21 mouse cellular contexts compared by ENCODE assay signal in genomic region chr3:105123776-105124175, GRCm38 (mm10). TPM values are rescaled to one million over a fixed set of nuclear protein-coding genes. Genes with fewer than 3 reads are reported as not detected.
A peak's percentile ranks its signal among the peaks of the same experiment; 100 is the strongest.
DNase-seq lines count a peak whose midpoint lies in the region; ATAC-seq lines count a peak whose summit lies in the region.
"Had no signal": no experiment of that assay in that cellular context is flagged by ENCODE, and none has a peak within 500 bp of the region (broad histone marks: within the 10 kb centered on the region; RNA-seq: fewer than 3 reads in every experiment).

No protein-coding gene starts in this region.

- H3K27ac ChIP-seq in kidney, embryonic 14.5 days (ENCODE audit: low read depth, low read length): no peak overlapping the region
- H3K27ac ChIP-seq: embryonic facial prominence, embryonic 12.5 days; forebrain, embryonic 12.5 days; heart, adult 2 months; hindbrain, embryonic 10.5 days; hindbrain, embryonic 14.5 days; intestine, embryonic 15.5 days had no signal

- no peak overlapping the region for H3K4me3 ChIP-seq in kidney, embryonic 14.5 days (ENCODE audit: low read length)
- H3K4me3 ChIP-seq: embryonic facial prominence, embryonic 12.5 days; forebrain, embryonic 12.5 days; heart, adult 2 months; hindbrain, embryonic 10.5 days; intestine, embryonic 15.5 days had no signal

- no peaks in the 10 kb centered on the region for H3K27me3 ChIP-seq in kidney, embryonic 14.5 days (ENCODE audit: control insufficient read depth, insufficient read depth, low read length)
- H3K27me3 ChIP-seq: embryonic facial prominence, embryonic 12.5 days; forebrain, embryonic 12.5 days; intestine, embryonic 15.5 days had no signal

- H3K4me1 ChIP-seq in kidney, embryonic 14.5 days (ENCODE audit: control insufficient read depth, insufficient read depth, low read length): 0 out of 2 replicates have a peak, but pooled peaks cover 3% of the 10 kb centered on the region

- H3K9ac ChIP-seq in kidney, embryonic 14.5 days (ENCODE audit: low read depth, low read length): no peak overlapping the region
- H3K9ac ChIP-seq: embryonic facial prominence, embryonic 12.5 days; forebrain, embryonic 12.5 days; hindbrain, embryonic 14.5 days; intestine, embryonic 15.5 days had no signal

- no peaks in the 10 kb centered on the region for H3K9me3 ChIP-seq in kidney, embryonic 14.5 days (ENCODE audit: control insufficient read depth, low read length)
- H3K9me3 ChIP-seq: embryonic facial prominence, embryonic 12.5 days; forebrain, embryonic 12.5 days; hindbrain, embryonic 10.5 days; intestine, embryonic 15.5 days had no signal

- 84% methylated on average over 3 of the region's 3 CpGs for WGBS in kidney, embryonic 14.5 days

- ATAC-seq in frontal cortex, adult (ENCODE audit: low TSS enrichment): no peak
- ATAC-seq in kidney, embryonic 14.5 days (ENCODE audit: low FRiP score, low TSS enrichment): no peak
- ATAC-seq: forebrain, embryonic 16.5 days; intestine, embryonic 15.5 days had no signal

- peak; percentile 66 for DNase-seq in cerebellum, adult 11-12 months
- peak; percentile 43 for DNase-seq in cerebellum, adult 8-10 months
- peak; percentile 49 to 76 for DNase-seq in cerebellum, postnatal 14 days
- no peak for DNase-seq in urinary bladder, adult 2 months (ENCODE audit: low spot score)
- DNase-seq: adrenal gland, adult 2 months; adrenal gland, postnatal 25 days; embryo, embryonic 11 days; gastrocnemius, postnatal 14 days; heart, adult 2 months; kidney, adult 18-20 months had no signal

- no peaks in the 10 kb centered on the region for H3K36me3 ChIP-seq in kidney, embryonic 14.5 days (ENCODE audit: control insufficient read depth, insufficient read depth, low read length)
- H3K36me3 ChIP-seq: embryonic facial prominence, embryonic 12.5 days; forebrain, embryonic 12.5 days; hindbrain, embryonic 10.5 days; intestine, embryonic 15.5 days had no signal

- H3K4me2 ChIP-seq in kidney, embryonic 14.5 days (replicated peaks; ENCODE audit: low read depth, low read length): no peak overlapping the region
- H3K4me2 ChIP-seq: embryonic facial prominence, embryonic 12.5 days; forebrain, embryonic 12.5 days; heart, embryonic 11.5 days; hindbrain, embryonic 14.5 days; intestine, embryonic 15.5 days had no signal

RNA-seq across cellular contexts. Expression of gene 4930564D02Rik, which starts 57.1 kb away (rescaled TPM):
- not detected in 2 replicates for polyA plus RNA-seq in urinary bladder, adult 2 months (2012; rRNA removed)
- polyA plus RNA-seq in kidney, embryonic 14.5 days (2014; fragmentation: Nextera tagmentation; extraction: Ambion mirVana): not detected in 2 replicates
- polyA plus RNA-seq: adrenal gland, adult 2 months; embryonic facial prominence, embryonic 12.5 days; forebrain, embryonic 12.5 days; forebrain, embryonic 16.5 days; gonadal fat pad, adult 2 months; heart, adult 2 months; heart, embryonic 11.5 days; heart, embryonic 16.5 days; hindbrain, embryonic 10.5 days; hindbrain, embryonic 14.5 days; intestine, embryonic 15.5 days had no signal
